Mouse (Mus musculus): ENCODE measurements around the gene Smlr1. TPM values are rescaled to one million over a fixed set of nuclear protein-coding genes. Genes with fewer than 3 reads are reported as not detected.

Smlr1 gene
- total RNA-seq (2021): not detected
- not detected in 2 replicates for polyA plus RNA-seq (2012; rRNA removed)
- long read RNA-seq: 0 reads

GRCm38 (mm10) chr10:25535891-25536331, at the start of gene Smlr1:
Smlr1 (minus strand) TSS chr10:25536267.
- DNase-seq: no peak

- peak; percentile 2 for DNase-seq
Observed at GRCm38 (mm10) chr10:25584899-25585298, 48.8 kb upstream of the Smlr1 start.

- DNase-seq: no peak
Observed at GRCm38 (mm10) chr10:25580066-25580465, 44.0 kb upstream of the Smlr1 start.

GRCm38 (mm10) chr10:25571319-25572240, 35.5 kb upstream of the Smlr1 start:
- no peak for DNase-seq

GRCm38 (mm10) chr10:25552936-25553335, 16.9 kb upstream of the Smlr1 start:
- no peak for DNase-seq

GRCm38 (mm10) chr10:25541097-25541496, 5.0 kb upstream of the Smlr1 start:
- no peak for DNase-seq

GRCm38 (mm10) chr10:25539771-25540168, 3.7 kb upstream of the Smlr1 start:
- no peak for DNase-seq

GRCm38 (mm10) chr10:25539146-25539770, 3.2 kb upstream of the Smlr1 start:
- no peak for DNase-seq

- DNase-seq: no peak
Observed at GRCm38 (mm10) chr10:25538738-25539137, 2.7 kb upstream of the Smlr1 start.

- DNase-seq: no peak
Observed at GRCm38 (mm10) chr10:25536621-25537020, 554 bp upstream of the Smlr1 start.

GRCm38 (mm10) chr10:25534467-25534866, 1.6 kb downstream of the Smlr1 start:
- DNase-seq: no peak

- no peak for DNase-seq
Observed at GRCm38 (mm10) chr10:25533513-25534246, 2.4 kb downstream of the Smlr1 start.

GRCm38 (mm10) chr10:25533105-25533504, 3.0 kb downstream of the Smlr1 start:
- DNase-seq: no peak

- no peak for DNase-seq
Observed at GRCm38 (mm10) chr10:25531335-25531734, 4.7 kb downstream of the Smlr1 start.

GRCm38 (mm10) chr10:25527126-25527525, 8.9 kb downstream of the Smlr1 start:
- DNase-seq: no peak

GRCm38 (mm10) chr10:25526622-25527021, 9.4 kb downstream of the Smlr1 start:
- DNase-seq: no peak

GRCm38 (mm10) chr10:25526156-25526555, 9.9 kb downstream of the Smlr1 start:
- no peak for DNase-seq

- no peak for DNase-seq
Observed at GRCm38 (mm10) chr10:25523727-25524126, 12.3 kb downstream of the Smlr1 start.

GRCm38 (mm10) chr10:25520428-25520827, 15.6 kb downstream of the Smlr1 start:
- DNase-seq: no peak

- no peak for DNase-seq
Observed at GRCm38 (mm10) chr10:25519954-25520353, 16.1 kb downstream of the Smlr1 start.

GRCm38 (mm10) chr10:25513821-25514220, 22.2 kb downstream of the Smlr1 start:
- DNase-seq: peak; percentile 18

- DNase-seq: no peak
Observed at GRCm38 (mm10) chr10:25503250-25503649, 32.8 kb downstream of the Smlr1 start.

Data from adrenal gland, adult 2 months (tissue).